Mouse (Mus musculus) midbrain, embryonic 11.5 days (tissue): ENCODE results near the gene Mlh3. TPM values are rescaled to one million over a fixed set of nuclear protein-coding genes. Genes with fewer than 3 reads are reported as not detected.

Experiments
- ATAC-seq: fragments of 200-750 bp; cut with Nextera tagmentation; 2 replicates; pipeline ENCODE4 v1.8.0; 2017; ENCODE audit warnings: moderate TSS enrichment, moderate library complexity; ENCODE audit not compliant: low FRiP score
- DNase-seq: peaks from one replicate; pipeline ENCODE4 v3.0.0; 2015; ENCODE audit warnings: low spot score; ENCODE audit errors: missing footprints
- H3K27ac ChIP-seq: fragments of 300-500 bp; sonication (generic); 2 replicates; pipeline ENCODE4 v1.5.1; 2014; ENCODE audit warnings: low read depth, low read length
- H3K27me3 ChIP-seq: fragments of 300-500 bp; sonication (generic); 2 replicates; pipeline ENCODE4 v1.6.1; 2014; ENCODE audit warnings: mild to moderate bottlenecking, low read length, moderate library complexity, mixed read lengths; ENCODE audit not compliant: control insufficient read depth, insufficient read depth
- H3K36me3 ChIP-seq: fragments of 300-500 bp; sonication (generic); 2 replicates; pipeline ENCODE4 v1.6.1; 2014; ENCODE audit warnings: mild to moderate bottlenecking, low read length, moderate library complexity, mixed read lengths; ENCODE audit not compliant: control insufficient read depth, insufficient read depth
- H3K4me1 ChIP-seq: fragments of 300-500 bp; sonication (generic); 2 replicates; pipeline ENCODE4 v1.6.1; 2014; ENCODE audit warnings: low read length; ENCODE audit not compliant: control insufficient read depth, insufficient read depth
- H3K4me2 ChIP-seq: fragments of 300-500 bp; sonication (generic); 2 replicates; pipeline ENCODE4 v1.6.1; 2014; ENCODE audit warnings: mild to moderate bottlenecking, moderate library complexity
- H3K4me3 ChIP-seq: fragments of 300-500 bp; sonication (generic); 2 replicates; pipeline ENCODE4 v1.5.1; 2014; ENCODE audit warnings: low read depth, low read length
- H3K9ac ChIP-seq: fragments of 300-500 bp; sonication (generic); 2 replicates; pipeline ENCODE4 v1.6.1; 2014; ENCODE audit warnings: low read length
- H3K9me3 ChIP-seq: fragments of 300-500 bp; sonication (generic); 2 replicates; pipeline ENCODE4 v1.6.1; 2016; ENCODE audit warnings: low read length; ENCODE audit not compliant: control insufficient read depth
- WGBS: fragments of 180-500 bp; shearing (Covaris S2); extraction: QIAGEN DNeasy Blood & Tissue Kit; methylation state at CpG from one replicate; pipeline ENCODE4 v1.1.7; 2014; 5-methylcytosine and 5-hydroxymethylcytosine counted together
- microRNA-seq: library from miRNA; unstranded; fragments of <30 nt; microRNA quantifications from one replicate; pipeline ENCODE4, GENCODE M21; 2017
- polyA plus RNA-seq: library from polyadenylated mRNA; unstranded; fragments of >200 nt; fragmentation: Nextera tagmentation; extraction: Ambion mirVana; gene quantifications from 2 replicates; pipeline ENCODE4 v1.2.1, GENCODE M21; 2014

Gene Mlh3
- polyA plus RNA-seq, 1 experiment from 2014 or later = 10.4 TPM

DNA sequence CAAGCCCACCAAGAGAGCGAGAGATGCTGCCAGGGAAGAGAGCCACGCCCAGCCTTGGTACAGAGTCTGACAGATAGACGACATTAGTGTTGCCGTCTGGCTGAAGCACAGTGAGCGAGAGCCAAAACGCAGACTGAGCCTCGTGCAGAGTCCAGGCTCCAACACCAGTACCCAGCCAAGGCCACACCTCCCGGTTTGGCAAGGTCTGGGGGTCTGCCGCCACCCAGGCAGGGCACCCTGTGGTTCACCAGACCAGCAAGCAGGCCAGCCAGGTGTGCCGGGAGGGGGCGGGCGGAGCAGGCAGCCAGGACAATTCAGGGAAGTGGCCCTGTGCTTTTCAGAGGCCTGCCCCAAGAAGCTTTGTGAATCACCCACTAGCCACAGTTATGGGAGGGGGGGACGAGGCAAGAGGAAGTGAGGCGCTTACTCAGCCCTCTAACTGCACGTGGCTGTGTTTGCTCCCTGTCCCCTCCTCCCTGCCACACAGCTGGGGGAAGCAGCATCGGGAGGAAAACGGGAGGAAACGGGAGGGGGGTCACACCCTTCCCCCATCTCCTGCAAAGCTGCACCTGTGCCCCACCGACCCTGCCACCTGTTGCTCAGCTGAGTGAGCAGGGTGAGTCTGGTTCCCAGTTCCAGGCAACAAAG lies 77.8 kb downstream of the Mlh3 start:
- DNase-seq = peak; percentile 26

GRCm38 (mm10) chr12:85190290-85190689 lies 80.1 kb downstream of the Mlh3 start:
- Histone ChIP-seq H3K4me3 (no peak overlapping the region), H3K9me3 (no peaks in the 10 kb centered on the region), H3K9ac (no peak overlapping the region), H3K27ac (no peak overlapping the region), H3K27me3 (no peaks in the 10 kb centered on the region), H3K4me1 (no peaks in the 10 kb centered on the region; the same call in 1 of the 2 replicates), H3K36me3 (no peaks in the 10 kb centered on the region), H3K4me2 (no peak overlapping the region)
- peak; percentile 35 for DNase-seq
- ATAC-seq = no peak
- 81% methylated on average over 7 of the region's 7 CpGs for WGBS

More for the DNA sequence above, 77.8 kb downstream of the Mlh3 start:
- Histone ChIP-seq H3K27me3 (no peaks in the 10 kb centered on the region), H3K9me3 (no peaks in the 10 kb centered on the region), H3K4me3 (no peak overlapping the region), H3K36me3 (no peaks in the 10 kb centered on the region), H3K4me1 (no peaks in the 10 kb centered on the region; the same call in 1 of the 2 replicates), H3K27ac (no peak overlapping the region), H3K9ac (no peak overlapping the region), H3K4me2 (no peak overlapping the region)
- 27% methylated on average over 19 of the region's 19 CpGs for WGBS
- no peak for ATAC-seq

- no peaks in the 10 kb centered on the region for H3K9me3 ChIP-seq
- no peak for DNase-seq
- peaks cover 9% of the 10 kb centered on the region; the same call in 1 of the 2 replicates for H3K4me1 ChIP-seq
- no peaks in the 10 kb centered on the region for H3K27me3 ChIP-seq
- no peak overlapping the region for H3K4me3 ChIP-seq
- 71% methylated on average over 7 of the region's 7 CpGs for WGBS
- H3K9ac ChIP-seq = no peak overlapping the region
- H3K4me2 ChIP-seq = no peak overlapping the region
- no peak overlapping the region for H3K27ac ChIP-seq
- no peak for ATAC-seq
- no peaks in the 10 kb centered on the region for H3K36me3 ChIP-seq
These were observed 84.0 kb downstream of the Mlh3 start for GRCm38 (mm10) chr12:85186361-85186760.

DNA sequence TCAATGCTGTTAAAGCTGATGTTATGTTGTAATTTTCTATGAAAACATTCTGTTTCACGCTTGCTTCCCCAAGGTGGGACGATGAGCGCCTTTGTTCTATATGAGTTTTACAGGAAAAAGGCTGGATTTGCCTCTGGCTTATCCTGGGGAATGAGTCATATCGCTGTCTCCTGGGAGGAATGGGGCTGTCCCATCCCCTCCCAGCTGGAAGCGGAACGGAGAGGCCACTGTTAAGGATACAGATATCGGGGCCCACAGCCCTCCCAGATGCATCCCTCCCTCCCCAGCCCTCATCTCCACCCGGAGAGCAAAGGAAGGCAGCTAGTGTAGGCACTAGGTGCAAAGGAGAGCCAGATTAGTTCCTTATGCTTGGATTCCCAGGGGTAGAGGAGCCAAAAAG lies 84.6 kb downstream of the Mlh3 start:
- DNase-seq = no peak
- Histone ChIP-seq H3K27ac (no peak overlapping the region), H3K4me2 (no peak overlapping the region), H3K27me3 (no peaks in the 10 kb centered on the region), H3K36me3 (no peaks in the 10 kb centered on the region), H3K9ac (no peak overlapping the region), H3K4me1 (peaks cover 9% of the 10 kb centered on the region; the same call in 1 of the 2 replicates), H3K9me3 (no peaks in the 10 kb centered on the region), H3K4me3 (no peak overlapping the region)
- WGBS = 66% methylated on average over 8 of the region's 8 CpGs
- ATAC-seq = no peak

Small RNAs within 50 kb of the gene (microRNA-seq; reads per million reads assigned to microRNA genes)
- not detected for gene Mir6938

Other genes with a start within 250 kb of the Mlh3 start
- gene Prox2, start 159.8 kb downstream of the Mlh3 start, polyA plus RNA-seq = 2.6 and 3.6 TPM in 2 replicates
- 93.9 and 97.0 TPM in 2 replicates for gene Dlst, start 159.8 kb downstream of the Mlh3 start, polyA plus RNA-seq
- 1.9 and 2.1 TPM in 2 replicates for gene Rps6kl1, start 119.3 kb downstream of the Mlh3 start, polyA plus RNA-seq
- 2.5 and 2.9 TPM in 2 replicates for gene Pgf, start 92.8 kb downstream of the Mlh3 start, polyA plus RNA-seq
- 91.5 and 93.6 TPM in 2 replicates for gene Eif2b2, start 51.1 kb downstream of the Mlh3 start, polyA plus RNA-seq
- 68.0 and 69.5 TPM in 2 replicates for gene Acyp1, start 17.8 kb upstream of the Mlh3 start, polyA plus RNA-seq
- gene Zc2hc1c, start 18.0 kb upstream of the Mlh3 start, polyA plus RNA-seq = 1.0 TPM in 2 replicates
- 10.4 and 10.6 TPM in 2 replicates for gene Nek9, start 68.8 kb upstream of the Mlh3 start, polyA plus RNA-seq
- 266 and 279 TPM in 2 replicates for gene Tmed10, start 104.2 kb upstream of the Mlh3 start, polyA plus RNA-seq
- 0.54 and 0.89 TPM in 2 replicates for gene Fos, start 203.3 kb upstream of the Mlh3 start, polyA plus RNA-seq